Mouse (Mus musculus) lung, postnatal 0 days (tissue): ENCODE measurements around the gene Veph1.

Experiments
- CTCF ChIP-seq: IDR thresholded peaks from 2 replicates; pipeline ENCODE4 v1.5.1; 2016; ENCODE audit warnings: antibody characterized with exemption, mild to moderate bottlenecking
- EP300 ChIP-seq: IDR thresholded peaks from 2 replicates; pipeline ENCODE4 v1.6.1; 2016; ENCODE audit warnings: antibody characterized with exemption, mild to moderate bottlenecking, control low read depth

DNA sequence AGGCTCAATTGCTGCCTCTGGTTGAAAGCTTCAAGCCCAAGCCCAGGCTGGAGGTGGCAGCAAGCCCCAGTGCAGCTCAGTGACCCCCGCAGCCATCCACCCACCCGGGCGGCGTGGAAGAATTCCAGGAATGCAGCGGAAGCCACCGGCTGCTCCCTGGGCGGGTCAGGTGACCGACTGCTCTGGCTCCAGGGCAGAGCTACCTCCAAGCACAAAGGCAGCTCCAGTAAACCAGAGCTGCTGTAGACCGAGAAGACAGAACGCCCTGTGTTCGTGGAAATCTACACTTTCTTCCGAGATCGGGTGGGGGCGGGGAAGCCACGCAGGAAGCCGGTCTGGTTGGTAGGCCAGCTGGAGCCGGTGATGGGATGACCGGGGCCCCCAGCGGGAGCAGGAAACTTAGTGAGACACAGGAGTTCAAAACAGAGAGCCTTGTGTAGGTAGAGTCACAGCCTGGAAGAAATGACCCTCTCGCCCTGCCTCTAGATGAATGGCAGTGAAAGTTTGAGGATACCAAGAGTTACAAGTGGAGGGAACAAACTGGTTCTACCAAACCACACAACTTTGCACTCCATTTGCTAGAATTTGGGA is 4.2 kb downstream of the Veph1 start:
- TF ChIP-seq CTCF (no peak), EP300 (no peak)
